Mouse (Mus musculus): ENCODE measurements at regions not wholly inside any gene's neighbourhood (a gene's known extent, or its start where the extent isn't known, plus 50 kb on each side); places are given as distances from the start of the nearest gene placed in this dataset.

DNA sequence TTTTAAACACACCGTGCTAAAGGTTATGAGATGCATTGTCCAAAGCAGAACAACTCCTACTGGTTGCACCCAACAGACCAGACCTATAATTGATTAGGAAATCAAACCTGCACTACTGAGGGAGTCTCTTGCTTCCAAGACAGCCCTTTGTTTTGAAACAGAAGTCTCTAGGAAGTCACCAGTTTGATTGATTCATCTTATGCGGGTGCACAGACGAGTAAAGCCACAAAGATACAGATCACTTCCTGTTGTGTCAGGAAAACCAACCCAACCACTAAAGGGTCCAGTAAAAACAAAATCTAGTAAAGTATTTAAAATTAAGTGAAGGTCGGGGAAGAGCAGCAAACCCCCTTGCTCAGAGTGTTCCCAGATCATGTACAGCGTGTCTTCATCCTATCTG lies 58.3 kb upstream of the N6amt1 start:
- no peak for DNase-seq (ENCODE audit: low spot score in 2 of 2)

DNA sequence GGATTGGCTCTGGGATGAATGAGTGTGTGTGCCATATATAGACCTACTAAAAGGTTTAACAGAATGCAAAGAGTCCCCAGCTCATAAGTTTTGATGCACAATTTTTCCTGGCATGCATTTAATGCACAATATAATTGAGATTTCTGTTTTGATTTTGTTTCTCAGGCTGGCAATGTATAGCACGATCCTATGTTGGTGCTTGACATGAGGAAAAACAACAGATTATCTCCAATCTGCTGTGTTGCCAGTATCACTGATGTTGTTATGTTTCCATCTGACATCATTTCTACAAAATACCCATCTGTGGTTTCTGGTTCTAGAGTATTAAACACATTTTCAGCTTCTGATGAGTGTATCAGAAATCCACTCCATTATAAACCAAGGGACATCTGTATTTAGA lies 61.2 kb upstream of the N6amt1 start:
- DNase-seq (ENCODE audit: low spot score in 2 of 2) = no peak

DNA sequence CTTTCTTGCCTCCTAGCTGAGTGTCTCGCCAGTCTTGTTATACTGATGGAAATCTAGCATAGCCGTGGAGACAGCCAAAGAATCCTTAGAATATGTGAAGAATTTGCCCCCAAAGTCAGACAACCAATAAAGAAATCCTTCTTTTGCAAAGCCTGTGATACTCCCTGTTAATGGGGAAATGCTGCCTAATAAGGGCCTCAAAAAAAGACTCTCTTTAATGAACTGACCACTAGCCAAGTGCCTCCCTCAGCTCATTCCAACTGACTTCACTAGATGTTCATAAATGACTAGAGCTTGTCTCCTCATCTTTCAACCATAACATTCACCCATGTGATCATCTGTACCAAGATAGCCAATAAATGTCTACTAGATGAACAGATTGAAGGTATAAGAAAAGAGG lies 62.3 kb upstream of the N6amt1 start:
- no peak for DNase-seq (ENCODE audit: low spot score in 2 of 2)

DNA sequence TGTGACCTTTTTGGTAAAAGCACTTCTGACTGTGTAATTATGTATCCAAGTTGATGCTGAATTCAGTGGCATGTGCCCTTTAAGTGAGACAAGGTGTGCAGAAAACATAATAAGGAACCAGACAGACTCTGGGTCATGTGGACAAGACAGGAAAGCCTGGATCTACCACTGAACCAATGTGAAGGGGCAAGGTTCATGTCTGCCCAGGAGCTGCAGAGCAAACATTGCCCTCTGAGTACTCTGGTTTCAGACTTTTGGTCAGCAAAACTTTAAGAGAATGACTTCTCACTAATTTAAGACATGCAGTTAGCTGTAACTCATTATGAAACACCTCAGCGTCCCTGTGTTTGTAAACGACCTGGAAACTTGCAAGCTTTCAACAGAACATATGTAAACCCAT lies 68.3 kb upstream of the N6amt1 start:
- DNase-seq (ENCODE audit: low spot score in 2 of 2) = no peak

DNA sequence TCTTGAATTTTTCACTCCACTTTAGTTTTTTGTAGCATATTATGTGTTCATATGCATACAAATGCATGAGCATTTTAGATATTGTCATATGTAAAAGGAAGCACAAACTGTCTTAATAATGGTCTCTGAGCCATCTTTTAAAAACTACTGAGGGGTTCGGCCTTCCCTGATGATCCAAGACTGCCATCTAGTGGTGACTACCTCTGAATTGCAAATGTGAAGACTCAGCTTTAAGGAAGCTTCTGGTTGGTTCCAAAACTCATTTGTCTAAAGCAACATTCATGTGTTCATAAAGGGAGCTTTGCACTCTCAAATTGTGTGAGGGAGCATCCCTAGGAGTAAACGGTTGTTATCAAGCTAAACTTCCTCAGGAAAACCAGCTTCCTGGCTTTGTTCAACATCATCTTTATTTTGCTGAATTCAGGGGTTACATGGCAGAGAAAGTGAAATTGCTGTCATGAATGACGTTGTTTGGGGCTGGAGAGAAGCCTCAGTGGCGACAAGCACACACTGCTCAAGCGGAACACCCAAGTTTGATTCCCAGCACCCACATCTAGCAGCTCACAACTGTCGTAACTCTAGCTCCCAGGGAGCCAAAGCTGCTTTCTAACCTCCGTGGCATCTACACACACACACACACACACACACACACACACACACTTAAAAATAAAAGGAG lies 69.0 kb upstream of the N6amt1 start:
- no peak for DNase-seq (ENCODE audit: low spot score in 2 of 2)

DNA sequence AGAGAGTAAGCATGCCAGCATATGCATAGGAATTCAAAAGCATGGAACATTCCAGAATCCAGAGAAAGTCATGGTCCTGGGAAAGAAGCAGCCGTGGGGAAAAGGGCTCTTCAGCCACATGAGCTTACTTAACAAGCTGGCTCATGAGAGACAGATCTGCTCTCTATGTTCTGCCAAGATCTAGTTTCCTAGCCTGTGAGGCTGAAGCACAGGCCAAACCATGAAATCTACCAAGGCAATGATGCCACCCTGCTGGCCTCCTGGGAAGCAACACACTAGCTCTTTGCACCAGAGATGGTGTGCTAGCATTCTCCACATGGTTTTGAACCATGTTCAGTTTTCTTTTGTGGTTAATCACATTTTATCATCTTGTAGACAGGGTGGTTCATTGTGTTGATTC lies 75.5 kb upstream of the N6amt1 start:
- no peak for DNase-seq (ENCODE audit: low spot score in 2 of 2)

DNA sequence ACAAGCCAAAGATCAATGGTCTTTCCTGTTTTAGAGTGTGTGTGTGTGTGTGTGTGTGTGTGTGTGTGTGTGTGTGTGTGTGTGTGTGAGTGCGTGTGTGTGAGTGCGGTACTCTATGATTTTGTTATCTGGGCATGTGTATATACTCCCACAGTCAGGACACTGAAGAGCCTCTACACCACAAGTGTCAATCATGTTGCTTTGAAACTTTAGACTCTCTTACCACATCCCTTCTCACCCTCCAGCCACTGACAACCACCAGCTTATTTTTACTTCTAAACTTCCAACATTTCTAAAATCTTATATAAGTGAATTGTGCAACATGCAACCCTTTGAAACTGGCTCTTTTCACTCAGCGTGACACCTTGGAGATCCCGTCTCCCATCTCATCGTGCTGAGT lies 81.6 kb upstream of the N6amt1 start:
- no peak for DNase-seq (ENCODE audit: low spot score in 2 of 2)

DNA sequence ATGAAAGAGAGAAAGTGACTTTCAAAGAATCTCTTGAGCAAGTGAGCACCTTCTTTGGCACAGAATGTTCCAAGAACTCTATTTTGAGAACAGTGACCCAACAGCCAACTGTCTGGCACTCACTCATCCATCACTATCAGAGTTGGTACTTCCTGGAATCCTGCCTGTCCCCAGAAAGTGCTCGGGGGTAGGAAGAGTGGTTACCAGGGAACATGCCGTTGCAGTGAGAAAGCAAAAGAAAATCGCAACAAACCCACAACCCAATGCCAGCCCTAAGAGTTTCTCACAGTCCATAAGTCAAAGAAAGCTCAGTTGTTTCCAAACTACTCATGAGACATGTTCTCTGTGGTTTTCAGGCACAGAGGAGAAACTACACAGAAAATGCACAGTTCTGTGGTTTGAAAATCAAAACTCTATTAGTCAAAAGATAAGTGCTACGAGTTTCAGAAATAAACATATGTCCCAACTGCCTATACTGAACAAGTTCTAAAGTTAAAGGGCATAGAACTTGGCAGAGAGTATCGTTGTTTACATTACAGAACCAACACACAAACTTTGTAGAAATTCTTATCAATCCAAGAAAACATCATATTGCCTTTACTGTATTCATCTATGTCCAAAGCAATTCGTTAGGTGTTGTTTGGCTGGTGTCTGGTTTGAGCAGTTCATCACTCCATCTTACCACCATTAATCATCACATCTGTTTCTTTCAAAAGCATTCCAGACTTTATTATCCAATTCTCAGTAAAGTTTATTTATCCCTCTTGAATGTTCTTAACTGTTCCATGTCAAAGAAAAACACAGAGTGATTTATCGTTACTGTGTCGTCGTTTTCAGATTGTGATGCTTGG lies 85.8 kb upstream of the N6amt1 start:
- no peak for DNase-seq (ENCODE audit: low spot score in 2 of 2)

DNA sequence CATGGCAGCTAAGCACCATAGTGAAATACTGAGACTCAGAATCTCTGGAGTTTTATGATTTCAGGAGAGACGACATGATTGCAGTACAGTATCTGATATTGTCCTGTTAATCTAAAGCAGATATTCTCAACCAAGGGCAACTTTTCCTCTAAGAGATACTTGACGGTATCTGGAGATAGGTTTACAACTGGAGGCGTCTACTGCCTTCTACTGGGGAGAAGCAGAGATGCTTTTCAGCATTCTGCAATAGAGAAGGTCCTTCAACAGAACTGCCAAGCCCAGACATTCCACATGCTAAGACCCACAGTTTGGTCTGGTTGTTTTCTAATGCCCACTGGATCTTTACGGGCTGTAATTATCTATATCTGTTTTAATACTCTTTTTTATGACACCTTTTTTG lies 86.5 kb upstream of the N6amt1 start:
- no peak for DNase-seq (ENCODE audit: low spot score in 2 of 2)

DNA sequence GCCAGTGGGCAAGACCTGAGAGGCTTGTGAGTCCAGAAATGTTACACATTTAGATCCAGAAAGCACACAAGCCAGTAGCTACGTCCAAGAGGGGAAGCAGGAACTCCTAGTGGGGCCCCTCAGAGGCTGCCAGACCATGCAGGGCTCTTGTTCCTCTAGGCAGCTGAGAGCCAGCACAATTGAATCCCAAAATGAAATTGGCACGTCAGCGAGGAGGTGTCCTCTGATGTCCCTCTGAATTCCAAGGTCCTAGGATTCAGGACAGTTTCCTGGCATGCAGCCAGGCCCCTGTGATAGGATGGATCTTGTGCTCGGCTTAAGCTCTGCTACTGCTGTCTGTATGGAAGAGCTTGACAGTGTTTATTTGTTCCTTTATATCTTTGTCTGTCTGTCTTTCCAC lies 90.4 kb upstream of the N6amt1 start:
- DNase-seq (ENCODE audit: low spot score in 2 of 2) = peak in 1 of 2 experiments; percentile 25

DNA sequence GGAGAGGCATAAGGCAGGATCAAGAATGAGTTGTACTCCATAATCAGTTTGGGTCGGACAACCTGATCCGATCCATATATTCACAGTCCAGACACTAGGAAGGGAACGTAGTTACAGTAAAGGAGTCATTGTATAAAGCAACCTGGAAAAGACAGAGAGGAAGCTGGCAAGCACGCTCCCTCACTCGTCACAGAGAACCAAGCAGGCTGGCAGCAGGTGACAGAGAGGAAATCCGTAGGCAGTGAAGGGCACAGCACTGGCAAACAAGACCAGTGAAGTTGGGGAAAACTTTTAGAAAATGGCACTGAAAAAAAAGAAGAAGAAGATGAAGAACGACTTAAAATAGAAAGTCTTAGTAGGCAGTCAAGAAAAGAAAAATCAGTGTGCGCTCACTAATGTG lies 90.9 kb upstream of the N6amt1 start:
- DNase-seq (ENCODE audit: low spot score in 2 of 2) = no peak

DNA sequence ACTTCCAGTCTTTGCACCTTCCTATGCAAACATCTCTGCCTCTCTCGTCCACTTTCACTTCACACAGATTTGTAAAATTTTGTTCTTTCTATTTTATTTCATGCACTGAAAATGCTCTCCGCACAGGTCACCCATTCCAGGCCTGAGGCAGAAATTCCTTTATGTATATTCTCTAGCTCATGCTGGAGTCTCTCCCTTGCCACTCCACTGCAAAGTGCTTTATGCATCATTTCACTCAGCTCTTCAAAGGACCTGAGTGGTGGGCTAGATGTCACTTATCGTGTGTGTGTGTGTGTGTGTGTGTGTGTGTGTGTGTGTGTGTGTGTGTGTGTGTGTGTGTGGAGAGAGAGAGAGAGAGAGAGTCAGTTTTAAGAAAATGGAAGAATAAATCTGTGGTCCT lies 91.5 kb upstream of the N6amt1 start:
- no peak for DNase-seq (ENCODE audit: low spot score in 2 of 2)

DNA sequence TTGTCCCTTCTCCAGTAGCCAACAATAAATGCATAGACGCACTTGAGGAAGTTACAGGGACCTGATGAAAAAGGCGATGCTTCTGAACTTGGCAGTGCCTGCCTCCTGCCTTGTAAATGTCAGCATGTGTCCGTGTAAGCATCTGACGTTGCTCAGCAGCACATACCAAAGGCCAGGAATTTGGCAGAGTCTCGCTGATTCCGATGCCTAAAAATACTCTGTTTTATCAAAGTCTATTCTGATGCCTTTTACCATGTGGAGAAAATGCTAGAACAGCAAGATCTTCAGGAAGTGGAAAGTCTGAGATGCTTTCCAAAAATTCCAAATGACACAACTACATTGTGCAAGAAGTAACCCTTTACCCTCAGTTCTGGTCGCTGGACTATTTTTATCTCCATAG lies 92.5 kb upstream of the N6amt1 start:
- peak; percentile 20 to 32 for DNase-seq (ENCODE audit: low spot score in 2 of 2)

DNA sequence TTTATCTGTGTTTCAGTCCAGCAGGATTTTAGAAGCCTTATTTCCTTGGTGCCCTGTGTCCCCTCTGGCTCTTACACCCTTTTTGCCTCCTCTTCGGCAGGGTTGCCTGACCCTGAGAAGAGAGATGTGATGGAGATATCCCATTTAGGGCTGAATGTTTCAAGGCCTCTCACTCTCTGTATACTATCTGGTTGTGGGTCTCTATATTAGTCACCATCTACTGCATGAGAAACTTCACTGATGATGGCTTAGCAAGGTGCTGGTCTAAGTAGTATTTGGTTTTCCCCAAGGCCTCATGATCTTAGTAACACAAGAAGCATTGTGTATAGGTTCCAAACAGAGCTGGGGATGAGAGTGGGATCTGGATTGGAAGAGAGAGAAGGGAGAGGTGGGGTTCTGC lies 99.2 kb upstream of the N6amt1 start:
- no peak for DNase-seq (ENCODE audit: low spot score in 2 of 2)

DNA sequence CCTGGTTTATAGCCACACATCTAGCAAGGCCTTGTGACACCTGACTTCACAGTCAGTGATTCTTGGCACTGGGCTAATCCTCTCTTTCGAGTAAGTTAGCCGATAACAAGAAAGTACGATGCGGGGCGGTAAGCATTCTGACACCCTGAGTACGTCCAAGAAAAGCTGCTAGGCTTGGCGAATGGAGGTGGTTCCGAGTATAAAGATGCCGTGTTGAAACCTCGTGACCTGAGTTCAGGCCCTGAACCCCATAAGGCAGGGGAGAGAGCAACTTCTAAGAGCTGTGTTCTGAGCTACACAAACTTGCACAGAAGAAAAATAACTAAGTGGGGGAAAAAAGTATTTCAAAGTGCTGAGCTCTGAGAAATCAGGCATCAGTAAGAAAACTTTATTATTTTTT lies 103.5 kb upstream of the N6amt1 start:
- no peak for DNase-seq (ENCODE audit: low spot score in 2 of 2)

DNA sequence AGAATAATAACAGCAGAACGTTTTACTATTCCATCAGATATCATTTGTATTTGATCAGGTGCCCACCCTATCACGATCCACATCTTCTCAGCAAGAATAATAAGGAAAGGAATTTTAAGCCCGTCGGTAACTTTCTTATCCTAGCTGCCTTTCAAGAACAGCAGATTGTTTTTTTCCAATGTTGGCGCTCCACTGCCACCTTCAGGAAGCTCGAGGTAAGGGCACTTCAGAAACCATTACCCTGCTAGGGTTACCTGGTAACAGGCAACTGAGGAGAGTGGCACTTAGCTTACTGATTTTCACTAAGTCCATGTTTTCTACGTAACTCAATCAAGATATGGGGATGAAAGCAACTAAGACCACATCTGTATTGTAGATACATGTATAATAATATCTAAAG lies 104.1 kb upstream of the N6amt1 start:
- DNase-seq (ENCODE audit: low spot score in 2 of 2) = peak; percentile 29 to 37

DNA sequence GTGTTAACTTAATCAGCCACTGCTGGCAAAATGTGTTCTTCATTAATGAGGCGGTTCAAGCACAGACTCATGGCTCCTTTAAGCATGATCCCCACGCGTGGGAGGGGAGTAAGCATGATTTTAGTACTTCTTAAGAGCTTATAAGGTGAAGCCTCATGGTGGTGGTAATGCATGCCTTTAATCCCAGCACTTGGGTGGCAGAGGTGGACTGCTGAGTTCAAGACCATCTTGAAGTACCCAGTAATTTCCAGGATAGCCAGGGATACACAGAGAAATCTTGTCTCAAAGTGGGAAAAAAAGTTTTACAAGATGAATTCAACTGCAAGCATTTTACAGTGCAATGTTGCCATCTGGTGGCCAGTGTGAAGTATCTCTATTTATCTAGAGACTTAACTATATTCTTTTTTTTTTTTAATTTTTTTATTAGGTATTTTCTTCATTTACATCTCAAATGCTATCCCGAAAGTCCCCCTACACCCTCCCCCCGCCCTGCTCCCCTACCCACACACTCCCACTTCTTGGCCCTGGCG lies 105.4 kb upstream of the N6amt1 start:
- DNase-seq (ENCODE audit: low spot score in 2 of 2) = peak; percentile 60 to 75

DNA sequence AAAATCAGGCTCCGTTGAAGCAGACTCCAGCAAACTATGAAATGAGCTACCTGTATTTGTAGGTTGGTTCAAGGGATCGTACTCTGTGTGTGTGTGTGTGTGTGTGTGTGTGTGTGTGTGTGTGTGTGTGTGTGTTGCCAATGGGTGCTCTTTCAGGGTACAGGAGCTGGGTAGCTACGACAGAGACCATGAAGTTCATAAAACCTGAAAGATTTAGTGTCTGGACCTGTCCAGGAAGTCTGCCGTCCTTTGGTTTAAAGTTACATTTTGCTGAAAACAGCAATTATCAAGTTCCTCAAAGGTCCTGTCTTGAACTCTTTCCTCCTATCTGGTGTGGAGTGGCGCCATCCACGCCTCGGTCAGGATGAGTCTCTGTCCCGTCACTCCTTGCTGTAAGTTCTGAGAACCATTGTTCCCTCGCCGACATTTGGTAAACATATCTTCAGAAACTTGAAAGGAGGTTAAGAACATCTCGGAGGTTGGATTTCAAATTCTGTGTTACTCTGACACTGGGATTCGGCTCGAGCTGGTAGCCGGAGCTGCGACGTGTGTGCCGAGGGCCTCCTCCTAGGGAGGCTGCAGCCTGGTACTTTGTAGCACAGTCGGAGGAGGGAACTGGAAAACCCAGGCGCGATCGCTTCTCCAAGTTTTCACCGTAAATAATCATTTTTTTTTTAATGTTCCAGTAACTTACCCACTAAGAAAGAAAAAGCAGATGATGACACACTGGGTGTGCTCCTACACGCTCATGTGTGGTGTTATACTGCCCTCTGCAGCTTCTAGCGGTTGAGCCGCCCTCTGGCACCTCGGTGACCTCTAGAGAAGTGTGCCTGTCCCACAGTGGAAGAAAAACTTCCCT lies 107.8 kb upstream of the N6amt1 start:
- DNase-seq (ENCODE audit: low spot score in 2 of 2) = peak; percentile 41 to 56

DNA sequence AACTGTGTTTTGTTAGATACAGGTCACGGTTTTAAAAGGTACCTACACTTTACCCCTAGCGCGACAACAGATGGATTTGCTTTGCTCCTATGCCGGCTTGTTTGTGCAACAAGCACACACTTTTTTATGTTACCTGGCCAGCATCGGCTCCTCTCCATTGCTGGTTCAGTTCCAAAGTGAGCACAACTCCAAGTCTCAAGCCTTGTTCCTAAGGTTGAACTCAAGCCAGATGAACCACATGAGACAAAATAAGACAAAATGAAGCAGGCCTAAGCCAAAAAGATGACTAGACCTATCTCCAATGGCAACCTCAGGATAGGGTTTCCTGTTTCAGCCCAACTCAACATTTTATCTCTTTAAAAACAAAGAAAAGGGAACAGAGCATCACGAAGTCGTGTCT lies 108.5 kb upstream of the N6amt1 start:
- no peak for DNase-seq (ENCODE audit: low spot score in 2 of 2)

DNA sequence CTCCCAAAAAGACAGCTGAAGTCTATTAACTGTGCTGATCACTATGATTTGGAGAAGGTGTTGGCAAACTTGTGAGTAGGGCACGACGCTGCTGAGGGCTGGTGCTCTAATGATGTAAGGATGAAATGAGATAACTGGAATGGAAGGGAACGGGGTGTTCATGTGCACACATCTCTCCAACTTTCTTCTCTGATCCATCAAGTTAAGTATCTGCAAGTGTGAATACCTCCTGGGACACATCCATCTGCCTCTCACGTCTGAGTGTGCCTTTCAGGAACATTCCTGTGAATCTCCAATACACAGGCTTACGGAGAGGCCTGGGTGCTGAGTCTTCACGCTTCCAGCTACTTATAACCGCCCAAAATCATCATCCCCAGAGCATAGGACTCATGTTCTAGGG lies 112.0 kb upstream of the N6amt1 start:
- DNase-seq (ENCODE audit: low spot score in 2 of 2) = no peak

DNA sequence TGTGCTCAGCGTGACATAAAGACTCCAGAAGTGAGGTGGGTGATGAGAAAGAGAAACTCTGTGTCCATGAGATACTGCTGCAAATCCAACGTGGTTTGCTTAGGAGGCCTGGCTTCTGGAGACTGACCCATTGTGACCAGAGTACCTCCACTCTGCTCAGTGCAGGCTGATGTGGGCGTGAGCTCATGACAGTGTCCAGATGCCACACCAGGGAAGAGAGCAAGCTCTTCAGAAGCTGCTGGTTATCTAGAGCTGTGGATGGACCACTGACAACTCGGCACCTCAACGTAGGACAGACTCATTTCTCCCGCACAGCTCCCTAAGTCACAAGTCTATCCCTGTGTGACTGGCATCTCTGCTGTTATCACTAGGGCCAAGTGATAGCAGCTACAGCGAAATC lies 114.9 kb upstream of the N6amt1 start:
- no peak for DNase-seq (ENCODE audit: low spot score in 2 of 2)

DNA sequence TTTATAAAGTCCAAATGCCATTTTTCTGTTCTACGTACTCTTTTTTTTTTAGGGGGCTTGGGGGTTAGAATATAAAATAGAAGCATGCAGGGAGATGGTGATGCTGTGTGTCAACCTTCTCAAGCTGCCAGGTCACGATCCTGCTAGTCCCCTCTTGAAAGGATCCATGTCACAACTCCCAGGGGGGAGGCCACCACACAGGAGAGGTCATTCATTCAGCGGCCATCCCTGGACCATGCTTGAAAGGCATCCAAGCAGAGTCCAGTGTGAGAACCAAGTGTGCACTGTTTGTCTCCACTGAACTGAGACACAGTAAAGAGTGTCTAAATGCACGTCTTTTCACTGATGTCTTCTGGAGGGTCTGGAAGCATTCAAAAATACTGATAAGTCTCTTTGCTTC lies 119.8 kb upstream of the N6amt1 start:
- no peak for DNase-seq (ENCODE audit: low spot score in 2 of 2)

Data from layer of hippocampus, postnatal 10 days (tissue).